In genomic region chr5:24595786-24596380, GRCm38 (mm10) we compare ENCODE assay signal across 15 mouse cellular contexts. TPM values are rescaled to one million over a fixed set of nuclear protein-coding genes. Genes with fewer than 3 reads are reported as not detected.
DNase-seq lines count a peak whose midpoint lies in the region; ATAC-seq and TF ChIP-seq lines count a peak whose summit lies in the region.
"Had no signal": no experiment of that assay in that cellular context is flagged by ENCODE, and none has a peak within 500 bp of the region (broad histone marks: within the 10 kb centered on the region; RNA-seq: fewer than 3 reads in every experiment).

No protein-coding gene starts in this region.

- H3K4me1 ChIP-seq in embryonic facial prominence, embryonic 11.5 days (ENCODE audit: control insufficient read depth, insufficient read depth, low read length) = peaks cover 3% of the 10 kb centered on the region
- peaks cover 69% of the 10 kb centered on the region for H3K4me1 ChIP-seq in hindbrain, embryonic 13.5 days (replicated peaks)
- peaks cover 72% of the 10 kb centered on the region for H3K4me1 ChIP-seq in heart, embryonic 10.5 days

- H3K9me3 ChIP-seq in embryonic facial prominence, embryonic 11.5 days (replicated peaks; ENCODE audit: control insufficient read depth, low read length) = no peaks in the 10 kb centered on the region
- no peaks in the 10 kb centered on the region for H3K9me3 ChIP-seq in hindbrain, embryonic 13.5 days
- H3K9me3 ChIP-seq in heart, embryonic 10.5 days = no peaks in the 10 kb centered on the region

- no peak for ATAC-seq in embryonic facial prominence, embryonic 11.5 days (replicated peaks; ENCODE audit: insufficient number of reproducible peaks, low FRiP score, low TSS enrichment, low read depth)
- ATAC-seq in hindbrain, embryonic 13.5 days (ENCODE audit: low FRiP score) = no peak

- peak overlapping the region; percentile 27 for H3K4me3 ChIP-seq in left cerebral cortex, adult 2 months
- H3K4me3 ChIP-seq in embryonic facial prominence, embryonic 11.5 days (ENCODE audit: low read depth, low read length) = no peak overlapping the region
- peak overlapping the region; percentile 2; the same call in 1 of the 2 replicates for H3K4me3 ChIP-seq in hindbrain, embryonic 13.5 days
- H3K4me3 ChIP-seq in heart, embryonic 10.5 days = no peak overlapping the region
- H3K4me3 ChIP-seq: myocyte had no signal

- H3K27ac ChIP-seq in left cerebral cortex, adult 2 months = peak overlapping the region; percentile 93
- H3K27ac ChIP-seq in embryonic facial prominence, embryonic 11.5 days (replicated peaks; ENCODE audit: low read depth, low read length) = peak overlapping the region; percentile 38; the same call in 1 of the 2 replicates
- H3K27ac ChIP-seq in hindbrain, embryonic 13.5 days = peak overlapping the region; percentile 87
- no peak overlapping the region for H3K27ac ChIP-seq in heart, embryonic 10.5 days

- no peak for DNase-seq in left cerebral cortex, adult 2 months (ENCODE audit: extremely low spot score in 1 of 2, low spot score in 2 of 2)
- DNase-seq in left cerebral cortex, postnatal 4 days = no peak
- DNase-seq in embryonic facial prominence, embryonic 11.5 days (ENCODE audit: low spot score) = no peak
- peak; percentile 15 for DNase-seq in naive thymus-derived CD4-positive, alpha-beta T cell, adult 2 months (ENCODE audit: low read depth)
- no peak for DNase-seq in layer of hippocampus, adult 9-10 months (ENCODE audit: low spot score)
- no peak for DNase-seq in heart, embryonic 10.5 days (ENCODE audit: low spot score)
- no peak for DNase-seq in testis, postnatal 14 days (ENCODE audit: low spot score)
- DNase-seq: cerebellum, adult 9-10 months; kidney, postnatal 14 days; lung, embryonic 14.5 days; thymus, postnatal 14 days had no signal

- no peak overlapping the region for H3K4me2 ChIP-seq in embryonic facial prominence, embryonic 11.5 days (ENCODE audit: low read depth, low read length)
- peak overlapping the region; percentile 42 for H3K4me2 ChIP-seq in hindbrain, embryonic 13.5 days
- H3K4me2 ChIP-seq: lung, embryonic 14.5 days had no signal

- H3K36me3 ChIP-seq in embryonic facial prominence, embryonic 11.5 days (replicated peaks; ENCODE audit: control insufficient read depth, insufficient read depth, low read depth, low read length) = peaks cover 2% of the 10 kb centered on the region
- H3K36me3 ChIP-seq in hindbrain, embryonic 13.5 days = peaks cover 50% of the 10 kb centered on the region
- H3K36me3 ChIP-seq in heart, embryonic 10.5 days = peaks cover 62% of the 10 kb centered on the region

- H3K27me3 ChIP-seq in embryonic facial prominence, embryonic 11.5 days (ENCODE audit: control insufficient read depth, insufficient read depth, low read length) = peaks cover 5% of the 10 kb centered on the region
- H3K27me3 ChIP-seq in hindbrain, embryonic 13.5 days = peaks cover 21% of the 10 kb centered on the region; the same call in 1 of the 2 replicates
- H3K27me3 ChIP-seq in heart, embryonic 10.5 days (ENCODE audit: insufficient read depth, poor library complexity, severe bottlenecking) = peaks cover 25% of the 10 kb centered on the region; the same call in 1 of the 2 replicates

- 66% methylated on average over 14 of the region's 14 CpGs for WGBS in embryonic facial prominence, embryonic 11.5 days
- WGBS in hindbrain, embryonic 13.5 days = 50% methylated on average over 14 of the region's 14 CpGs
- 78% methylated on average over 14 of the region's 14 CpGs for WGBS in heart, embryonic 10.5 days

- peak; percentile 5 for TF ChIP-seq CTCF in left cerebral cortex, adult 2 months (IDR thresholded peaks at IDR 0.05)

- intact Hi-C loops in left cerebral cortex, adult 2 months (cut with DNase I) = loop anchor here (1.0 kb wide), 1 partner anchor 9 kb away; no protein-coding TSS in a partner anchor
- intact Hi-C loops in left cerebral cortex, postnatal 4 days (cut with DNase I) = loop anchor here (5.0 to 10.0 kb wide), 2 partner anchors 56 to 111 kb away; no protein-coding TSS in a partner anchor

- no peak overlapping the region for H3K9ac ChIP-seq in embryonic facial prominence, embryonic 11.5 days (replicated peaks; ENCODE audit: low read length)
- H3K9ac ChIP-seq in hindbrain, embryonic 13.5 days = peak overlapping the region; percentile 65
- H3K9ac ChIP-seq: lung, embryonic 14.5 days had no signal

RNA-seq across cellular contexts. Expression of gene Chpf2, which starts 9.3 kb away (rescaled TPM):
- 10 to 100 TPM; 72.6 to 78.4 TPM for total RNA-seq in left cerebral cortex, adult 2 months (2021)
- 10 to 100 TPM; 28.7 to 33.7 TPM for total RNA-seq in left cerebral cortex, postnatal 4 days (2021)
- polyA plus RNA-seq in embryonic facial prominence, embryonic 11.5 days (2014; fragmentation: Nextera tagmentation; extraction: Ambion mirVana) = 6.4 and 7.1 TPM in 2 replicates
- 17.4 and 19.9 TPM in 2 replicates for polyA plus RNA-seq in hindbrain, embryonic 13.5 days (2015; fragmentation: Nextera tagmentation; extraction: Ambion mirVana)
- 19.1 and 22.8 TPM in 2 replicates for polyA plus RNA-seq in heart, embryonic 10.5 days (2016; fragmentation: Nextera tagmentation; extraction: Ambion mirVana)

RNA-seq across cellular contexts. Expression of gene Abcf2, which starts 18.6 kb away (rescaled TPM):
- 10 to 100 TPM; 82.4 to 89.0 TPM for total RNA-seq in left cerebral cortex, adult 2 months (2021)
- 10 to 100 TPM; 52.9 to 54.7 TPM for total RNA-seq in left cerebral cortex, postnatal 4 days (2021)
- 148 and 159 TPM in 2 replicates for polyA plus RNA-seq in embryonic facial prominence, embryonic 11.5 days (2014; fragmentation: Nextera tagmentation; extraction: Ambion mirVana)
- 91.6 and 92.3 TPM in 2 replicates for polyA plus RNA-seq in hindbrain, embryonic 13.5 days (2015; fragmentation: Nextera tagmentation; extraction: Ambion mirVana)
- 107 and 126 TPM in 2 replicates for polyA plus RNA-seq in heart, embryonic 10.5 days (2016; fragmentation: Nextera tagmentation; extraction: Ambion mirVana)

RNA-seq across cellular contexts. Expression of gene Smarcd3, which starts 28.3 kb away (rescaled TPM):
- total RNA-seq in left cerebral cortex, adult 2 months (2021) = 10 to 100 TPM; 90.4 to 97.4 TPM
- total RNA-seq in left cerebral cortex, postnatal 4 days (2021) = 100 to 1,000 TPM; 179 to 183 TPM
- polyA plus RNA-seq in embryonic facial prominence, embryonic 11.5 days (2014; fragmentation: Nextera tagmentation; extraction: Ambion mirVana) = 46.2 and 47.1 TPM in 2 replicates
- 86.2 and 87.6 TPM in 2 replicates for polyA plus RNA-seq in hindbrain, embryonic 13.5 days (2015; fragmentation: Nextera tagmentation; extraction: Ambion mirVana)
- polyA plus RNA-seq in heart, embryonic 10.5 days (2016; fragmentation: Nextera tagmentation; extraction: Ambion mirVana) = 73.7 and 92.1 TPM in 2 replicates

RNA-seq across cellular contexts. Expression of gene 4931409K22Rik, which starts 39.3 kb away (rescaled TPM):
- under 1 TPM in 1 of 2 experiments, not detected in 1; 0.14 TPM for total RNA-seq in left cerebral cortex, adult 2 months (2021)
- not detected for total RNA-seq in left cerebral cortex, postnatal 4 days (2021)
- polyA plus RNA-seq in embryonic facial prominence, embryonic 11.5 days (2014; fragmentation: Nextera tagmentation; extraction: Ambion mirVana) = not detected in 2 replicates
- polyA plus RNA-seq in hindbrain, embryonic 13.5 days (2015; fragmentation: Nextera tagmentation; extraction: Ambion mirVana) = 0.12 and 0.19 TPM in 2 replicates
- polyA plus RNA-seq in heart, embryonic 10.5 days (2016; fragmentation: Nextera tagmentation; extraction: Ambion mirVana) = 0.06 and 0.09 TPM in 2 replicates
- total RNA-seq: heart, postnatal 25 days; left cerebral cortex, postnatal 10 days had no signal
- polyA plus RNA-seq: lung, embryonic 14.5 days; myocyte had no signal

RNA-seq across cellular contexts. Expression of gene Asb10, which starts 55.1 kb away (rescaled TPM):
- not detected for total RNA-seq in left cerebral cortex, adult 2 months (2021)
- total RNA-seq in left cerebral cortex, postnatal 4 days (2021) = under 1 TPM in 1 of 2 experiments, not detected in 1; 0.60 TPM
- 0.24 and 0.36 TPM in 2 replicates for polyA plus RNA-seq in embryonic facial prominence, embryonic 11.5 days (2014; fragmentation: Nextera tagmentation; extraction: Ambion mirVana)
- polyA plus RNA-seq in hindbrain, embryonic 13.5 days (2015; fragmentation: Nextera tagmentation; extraction: Ambion mirVana) = 0.16 and 0.49 TPM in 2 replicates
- 1.6 and 3.3 TPM in 2 replicates for polyA plus RNA-seq in heart, embryonic 10.5 days (2016; fragmentation: Nextera tagmentation; extraction: Ambion mirVana)

Comparison
In these comparisons a context has a peak if more than half of its experiments do, and no peak if none do; other contexts are left out.
1. H3K4me3 ChIP-seq: peak in left cerebral cortex, adult 2 months (single experiment) and hindbrain, embryonic 13.5 days (single experiment); none in embryonic facial prominence, embryonic 11.5 days (single experiment) and heart, embryonic 10.5 days (single experiment).